Mouse (Mus musculus): ENCODE measurements around the gene Coq8b.

GRCm38 (mm10) chr7:27192434-27192833, 40.4 kb upstream of the Coq8b start:
- TF ChIP-seq GATA1 (IDR thresholded peaks at IDR 0.05; ENCODE audit: borderline replicate concordance, low read length), result no peak
- no peak for TF ChIP-seq FLI1 (IDR thresholded peaks at IDR 0.05; ENCODE audit: low read length)

Measured in megakaryocyte, embryonic 14.5 days (primary cell).